Mouse (Mus musculus): Measurements from ENCODE around the gene Card10.

GRCm38 (mm10) chr15:78779690-78780089, 23.2 kb downstream of the Card10 start:
- no peak for TF ChIP-seq CTCF (IDR thresholded peaks at IDR 0.05; ENCODE audit: insufficient read depth, low read depth, low read length)
- TF ChIP-seq POLR2A (IDR thresholded peaks at IDR 0.05; ENCODE audit: insufficient read depth, low read depth, low read length) = no peak
